Mouse (Mus musculus) liver, embryonic 13.5 days (tissue): ENCODE measurements at regions not wholly inside any gene's neighbourhood (a gene's known extent, or its start where the extent isn't known, plus 50 kb on each side); places are given as distances from the start of the nearest gene placed in this dataset.

Experiments used
- ATAC-seq: fragments of 200-750 bp; cut with Nextera tagmentation; 2 replicates; pipeline ENCODE4 v1.8.0; 2017; ENCODE audit warnings: low read depth, mild to moderate bottlenecking, moderate number of reproducible peaks, moderate library complexity
- DNase-seq: peaks from one replicate; pipeline ENCODE4 v3.0.0; 2022
- H3K27ac ChIP-seq: fragments of 300-500 bp; sonication (generic); 2 replicates; pipeline ENCODE4 v1.5.1; 2015; ENCODE audit warnings: moderate library complexity, mild to moderate bottlenecking, inconsistent platforms
- H3K27me3 ChIP-seq: fragments of 300-500 bp; sonication (generic); 2 replicates; pipeline ENCODE4 v1.6.1; 2015; ENCODE audit warnings: mild to moderate bottlenecking, inconsistent platforms
- H3K36me3 ChIP-seq: fragments of 300-500 bp; sonication (generic); 2 replicates; pipeline ENCODE4 v1.6.1; 2015; ENCODE audit warnings: mild to moderate bottlenecking, inconsistent platforms
- H3K4me1 ChIP-seq: fragments of 300-500 bp; sonication (generic); replicated peaks from 2 replicates; pipeline ENCODE4 v1.6.1; 2015; ENCODE audit warnings: inconsistent platforms
- H3K4me2 ChIP-seq: fragments of 300-500 bp; sonication (generic); 2 replicates; pipeline ENCODE4 v1.6.1; 2015; ENCODE audit warnings: inconsistent platforms, mild to moderate bottlenecking, moderate library complexity
- H3K4me3 ChIP-seq: fragments of 300-500 bp; sonication (generic); replicated peaks from 2 replicates; pipeline ENCODE4 v1.5.1; 2015; ENCODE audit warnings: mild to moderate bottlenecking, inconsistent platforms
- H3K9ac ChIP-seq: fragments of 300-500 bp; sonication (generic); 2 replicates; pipeline ENCODE4 v1.6.1; 2015; ENCODE audit warnings: mild to moderate bottlenecking, inconsistent platforms
- H3K9me3 ChIP-seq: fragments of 300-500 bp; sonication (generic); replicated peaks from 2 replicates; pipeline ENCODE4 v1.6.1; 2016; ENCODE audit warnings: inconsistent platforms
- whole genome bisulfite sequencing: fragments of 180-500 bp; shearing (Covaris S2); methylation state at CpG from one replicate; pipeline ENCODE4 v1.1.7; 2015; ENCODE audit not compliant: insufficient replicate concordance; 5-methylcytosine and 5-hydroxymethylcytosine counted together

- Histone ChIP-seq H3K27ac (no peak overlapping the region), H3K27me3 (no peaks in the 10 kb centered on the region), H3K4me2 (no peak overlapping the region), H3K9me3 (no peaks in the 10 kb centered on the region), H3K4me1 (no peaks in the 10 kb centered on the region), H3K4me3 (no peak overlapping the region), H3K9ac (no peak overlapping the region), H3K36me3 (no peaks in the 10 kb centered on the region)
- 60% methylated on average over 9 of the region's 9 CpGs for WGBS
- DNase-seq (no peak), ATAC-seq (no peak)
Measured at GRCm38 (mm10) chr6:51017260-51017999, 363.2 kb upstream of the Npvf start.

DNA sequence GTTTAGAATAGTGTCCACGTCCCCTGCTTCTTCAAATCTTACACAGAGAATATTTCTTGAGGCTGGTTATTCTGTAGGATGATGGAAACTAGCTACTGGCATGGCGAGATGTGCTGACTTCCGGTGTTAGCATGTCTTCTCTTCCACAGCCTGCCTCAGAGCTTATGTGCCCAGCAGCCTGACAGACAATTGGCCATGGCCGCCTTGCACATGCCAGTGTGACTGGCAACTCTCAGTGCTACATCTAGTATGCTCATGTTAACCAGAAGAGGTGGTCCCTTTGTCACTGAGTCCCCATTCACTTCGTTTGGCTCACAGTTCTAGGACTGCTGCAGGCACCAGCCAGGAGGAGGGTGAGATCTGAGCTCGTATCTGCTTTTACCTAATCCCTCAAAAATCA lies 367.0 kb upstream of the Npvf start:
- Histone ChIP-seq H3K27me3 (no peaks in the 10 kb centered on the region), H3K27ac (no peak overlapping the region), H3K9me3 (no peaks in the 10 kb centered on the region), H3K9ac (no peak overlapping the region), H3K36me3 (no peaks in the 10 kb centered on the region), H3K4me1 (no peaks in the 10 kb centered on the region), H3K4me2 (no peak overlapping the region), H3K4me3 (no peak overlapping the region)
- DNase-seq: no peak
- 49% methylated on average over 6 of the region's 6 CpGs for WGBS
- no peak for ATAC-seq

- Histone ChIP-seq H3K9ac (no peak overlapping the region), H3K36me3 (no peaks in the 10 kb centered on the region), H3K9me3 (no peaks in the 10 kb centered on the region), H3K4me1 (no peaks in the 10 kb centered on the region), H3K27me3 (no peaks in the 10 kb centered on the region), H3K4me3 (no peak overlapping the region), H3K27ac (no peak overlapping the region), H3K4me2 (no peak overlapping the region)
- ATAC-seq (no peak), DNase-seq (no peak)
- WGBS: 75% methylated on average over 6 of the region's 6 CpGs
Measured at GRCm38 (mm10) chr6:51023361-51023760, 369.1 kb upstream of the Npvf start.

GRCm38 (mm10) chr6:51024756-51025155 lies 370.5 kb upstream of the Npvf start:
- H3K9ac ChIP-seq: no peak overlapping the region
- H3K4me1 ChIP-seq: no peaks in the 10 kb centered on the region
- H3K4me2 ChIP-seq: no peak overlapping the region
- DNase-seq (no peak), ATAC-seq (no peak)
- no peak overlapping the region for H3K27ac ChIP-seq
- 67% methylated on average over 3 of the region's 3 CpGs for WGBS
- H3K27me3 ChIP-seq: no peaks in the 10 kb centered on the region
- no peaks in the 10 kb centered on the region for H3K36me3 ChIP-seq
- no peak overlapping the region for H3K4me3 ChIP-seq
- H3K9me3 ChIP-seq: no peaks in the 10 kb centered on the region

GRCm38 (mm10) chr6:51025411-51025810 lies 371.2 kb upstream of the Npvf start:
- Histone ChIP-seq H3K27me3 (no peaks in the 10 kb centered on the region), H3K4me2 (no peak overlapping the region), H3K27ac (no peak overlapping the region), H3K4me1 (no peaks in the 10 kb centered on the region), H3K9me3 (no peaks in the 10 kb centered on the region), H3K9ac (no peak overlapping the region), H3K4me3 (no peak overlapping the region), H3K36me3 (no peaks in the 10 kb centered on the region)
- ATAC-seq: no peak
- 38% methylated on average over 3 of the region's 3 CpGs for WGBS
- DNase-seq: no peak

DNA sequence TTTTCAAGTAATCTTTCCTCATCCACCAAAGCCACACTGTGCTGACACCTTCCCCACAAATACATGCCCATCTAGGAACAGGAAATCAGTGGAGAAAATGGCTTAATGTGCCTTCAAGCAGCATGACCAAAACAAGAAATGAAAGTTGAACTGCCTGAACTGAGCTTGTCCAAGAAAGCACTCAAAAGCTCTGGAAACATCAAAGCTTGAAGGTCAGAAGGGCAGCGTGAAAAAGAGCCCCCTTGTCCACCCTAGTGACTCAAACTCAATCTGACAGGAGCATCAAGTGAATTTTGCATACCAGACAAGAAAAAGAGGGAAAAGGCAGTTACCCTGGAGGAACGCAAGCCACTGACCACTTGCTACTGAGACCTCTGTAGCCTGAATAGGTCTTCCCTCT lies 373.1 kb upstream of the Npvf start:
- ATAC-seq (no peak), DNase-seq (no peak)
- Histone ChIP-seq H3K4me3 (no peak overlapping the region), H3K36me3 (no peaks in the 10 kb centered on the region), H3K9ac (no peak overlapping the region), H3K4me1 (no peaks in the 10 kb centered on the region), H3K27me3 (no peaks in the 10 kb centered on the region), H3K9me3 (no peaks in the 10 kb centered on the region), H3K27ac (no peak overlapping the region), H3K4me2 (no peak overlapping the region)
- WGBS: 59% methylated on average over 2 of the region's 2 CpGs

GRCm38 (mm10) chr6:51029516-51029915 lies 375.3 kb upstream of the Npvf start:
- Histone ChIP-seq H3K27me3 (no peaks in the 10 kb centered on the region), H3K9me3 (no peaks in the 10 kb centered on the region), H3K9ac (no peak overlapping the region), H3K4me2 (no peak overlapping the region), H3K4me1 (no peaks in the 10 kb centered on the region), H3K27ac (no peak overlapping the region), H3K36me3 (no peaks in the 10 kb centered on the region), H3K4me3 (no peak overlapping the region)
- 56% methylated on average over 3 of the region's 3 CpGs for WGBS
- no peak for DNase-seq
- no peak for ATAC-seq

DNA sequence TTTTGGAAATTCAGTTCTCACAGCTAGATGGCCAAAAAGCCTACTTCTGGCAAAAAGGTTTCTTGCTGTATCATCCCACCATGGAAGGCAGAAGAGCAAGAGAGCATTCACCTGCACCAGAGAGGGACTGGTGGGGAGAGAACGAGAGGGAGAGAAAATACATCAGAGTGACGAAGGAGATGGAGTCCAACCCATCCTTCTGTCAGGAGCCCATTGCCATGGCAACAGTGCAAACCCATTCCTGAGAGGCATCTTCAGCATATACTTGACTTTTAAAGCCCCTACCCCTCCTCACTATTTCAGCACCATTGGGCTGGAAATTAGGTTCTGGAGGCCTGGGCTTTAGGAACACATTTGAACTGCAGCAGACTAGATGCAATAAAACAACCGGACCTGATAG lies 375.7 kb upstream of the Npvf start:
- no peak overlapping the region for H3K27ac ChIP-seq
- WGBS: 73% methylated on average over 3 of the region's 3 CpGs

DNA sequence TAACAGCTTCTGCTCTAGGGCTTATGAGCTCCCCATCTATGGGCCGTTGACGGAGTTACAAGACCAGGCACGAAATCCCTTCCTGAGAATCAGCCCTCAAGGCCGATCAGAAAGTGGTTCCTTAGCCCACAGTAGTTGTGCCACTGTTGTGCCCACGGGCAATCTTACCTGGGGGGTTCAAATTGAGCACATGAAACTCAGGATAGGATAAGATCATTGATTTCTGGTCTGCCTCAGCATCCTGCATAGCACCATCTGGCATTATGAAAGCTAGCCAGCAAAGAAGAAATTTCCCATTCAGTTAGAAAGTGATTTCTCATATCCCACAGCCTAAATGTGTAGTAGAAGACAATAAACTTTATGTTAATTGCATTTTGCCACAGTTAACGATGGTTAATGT lies 379.6 kb upstream of the Npvf start:
- Histone ChIP-seq H3K27me3 (no peaks in the 10 kb centered on the region), H3K27ac (no peak overlapping the region), H3K9ac (no peak overlapping the region), H3K36me3 (no peaks in the 10 kb centered on the region), H3K4me3 (no peak overlapping the region), H3K4me2 (no peak overlapping the region), H3K9me3 (no peaks in the 10 kb centered on the region), H3K4me1 (no peaks in the 10 kb centered on the region)
- WGBS: 60% methylated on average over 6 of the region's 6 CpGs
- ATAC-seq: no peak
- no peak for DNase-seq

More for the DNA sequence above, 375.7 kb upstream of the Npvf start:
- Histone ChIP-seq H3K4me2 (no peak overlapping the region), H3K27me3 (no peaks in the 10 kb centered on the region), H3K9ac (no peak overlapping the region), H3K36me3 (no peaks in the 10 kb centered on the region), H3K4me3 (no peak overlapping the region), H3K4me1 (no peaks in the 10 kb centered on the region), H3K9me3 (no peaks in the 10 kb centered on the region)
- no peak for ATAC-seq
- no peak for DNase-seq

DNA sequence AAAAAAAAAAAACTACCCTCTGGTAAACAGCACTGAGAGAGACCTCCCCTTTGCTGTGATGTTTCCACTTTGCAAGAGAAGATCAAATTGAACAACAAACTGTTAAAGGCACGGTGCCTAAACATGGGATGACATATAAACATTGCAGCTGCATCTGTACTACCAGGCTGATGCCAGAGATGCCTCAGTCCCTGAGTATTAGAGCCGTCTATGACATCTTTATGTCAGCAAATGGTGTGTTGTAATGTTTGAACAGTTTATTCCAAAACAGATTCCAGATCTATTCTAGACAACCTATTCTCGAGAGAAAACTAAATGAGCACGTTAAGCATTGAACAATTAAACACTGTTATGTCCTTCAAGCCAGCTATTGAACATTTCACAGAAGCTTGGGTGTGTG lies 381.8 kb upstream of the Npvf start:
- Histone ChIP-seq H3K4me3 (no peak overlapping the region), H3K27me3 (no peaks in the 10 kb centered on the region), H3K36me3 (no peaks in the 10 kb centered on the region), H3K9me3 (no peaks in the 10 kb centered on the region), H3K9ac (no peak overlapping the region), H3K4me2 (no peak overlapping the region), H3K27ac (no peak overlapping the region), H3K4me1 (no peaks in the 10 kb centered on the region)
- WGBS: 52% methylated on average over 4 of the region's 4 CpGs
- ATAC-seq (no peak), DNase-seq (no peak)

DNA sequence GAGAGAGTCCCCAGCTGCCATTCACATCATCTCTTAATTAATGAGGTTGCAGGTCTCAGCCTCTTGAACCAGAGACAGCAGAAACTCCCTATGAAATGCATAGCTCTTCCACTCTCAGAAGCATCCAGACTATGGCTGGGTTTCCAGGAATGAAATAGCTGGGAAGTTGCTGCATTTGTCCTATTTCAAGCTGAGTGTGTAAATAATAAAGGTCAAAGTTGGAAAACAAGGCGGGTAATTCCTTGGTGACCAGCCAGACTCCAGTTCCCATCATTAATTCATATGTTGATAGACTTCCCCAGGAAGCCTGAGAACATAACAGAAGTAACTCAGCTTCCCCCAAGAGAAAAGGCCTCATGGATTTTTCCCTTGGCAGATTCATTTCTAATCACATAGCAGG lies 382.3 kb upstream of the Npvf start:
- WGBS: 54% methylated on average over 1 of the region's 1 CpGs
- H3K36me3 ChIP-seq: no peaks in the 10 kb centered on the region
- H3K27ac ChIP-seq: no peak overlapping the region
- no peak overlapping the region for H3K4me2 ChIP-seq
- H3K4me1 ChIP-seq: no peaks in the 10 kb centered on the region
- H3K9me3 ChIP-seq: no peaks in the 10 kb centered on the region
- no peak for ATAC-seq
- H3K27me3 ChIP-seq: no peaks in the 10 kb centered on the region
- DNase-seq: no peak
- no peak overlapping the region for H3K4me3 ChIP-seq
- no peak overlapping the region for H3K9ac ChIP-seq

DNA sequence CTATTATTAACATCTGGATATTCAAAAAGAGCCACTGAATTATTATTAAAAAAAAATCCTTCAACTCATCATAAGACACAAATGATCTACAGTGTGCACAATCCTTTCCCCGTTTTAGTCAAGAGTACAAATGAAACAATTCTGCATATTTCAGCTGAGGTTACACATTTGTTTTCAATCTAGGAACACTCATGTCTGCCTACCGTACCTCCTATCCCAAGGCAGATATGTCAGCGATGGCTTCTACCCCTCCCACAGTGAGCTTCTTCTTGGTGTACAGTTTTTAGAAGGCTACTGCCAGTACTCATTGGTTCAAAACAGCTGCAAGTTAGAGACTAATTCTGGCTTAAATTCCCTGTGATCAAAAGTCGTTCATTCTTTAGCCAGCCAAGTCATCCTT lies 382.7 kb upstream of the Npvf start:
- no peaks in the 10 kb centered on the region for H3K27me3 ChIP-seq
- no peaks in the 10 kb centered on the region for H3K36me3 ChIP-seq
- whole genome bisulfite sequencing: 60% methylated on average over 4 of the region's 4 CpGs
- no peaks in the 10 kb centered on the region for H3K4me1 ChIP-seq
- DNase-seq (no peak), ATAC-seq (no peak)
- no peaks in the 10 kb centered on the region for H3K9me3 ChIP-seq
- no peak overlapping the region for H3K27ac ChIP-seq
- no peak overlapping the region for H3K4me2 ChIP-seq
- no peak overlapping the region for H3K4me3 ChIP-seq
- no peak overlapping the region for H3K9ac ChIP-seq
